Mouse (Mus musculus): ENCODE data around the gene Baz2b. TPM values are rescaled to one million over a fixed set of nuclear protein-coding genes. Genes with fewer than 3 reads are reported as not detected.

The Baz2b gene
- polyA plus RNA-seq, 1 experiment from 2014 or later, result 15.2 TPM

GRCm38 (mm10) chr2:59954791-59955190 lies 254.8 kb downstream of the Baz2b start:
- no peaks in the 10 kb centered on the region for H3K36me3 ChIP-seq (ENCODE audit: control insufficient read depth, insufficient read depth)
- 57% methylated on average over 3 of the region's 3 CpGs for WGBS (ENCODE audit: insufficient replicate concordance)
- H3K27ac ChIP-seq (ENCODE audit: low read length), result no peak overlapping the region
- no peak overlapping the region for H3K4me2 ChIP-seq (ENCODE audit: low read depth, low read length)
- no peaks in the 10 kb centered on the region for H3K27me3 ChIP-seq (ENCODE audit: control insufficient read depth, insufficient read depth, low read depth, low read length)
- H3K4me3 ChIP-seq (ENCODE audit: low read depth, low read length), result no peak overlapping the region
- no peaks in the 10 kb centered on the region for H3K9me3 ChIP-seq (replicated peaks; ENCODE audit: control insufficient read depth, low read length)
- H3K9ac ChIP-seq (ENCODE audit: low read depth, low read length), result no peak overlapping the region
- no peak for ATAC-seq (ENCODE audit: low read depth)
- H3K4me1 ChIP-seq (ENCODE audit: control insufficient read depth, low read depth, low read length), result no peaks in the 10 kb centered on the region

- no peaks in the 10 kb centered on the region for H3K4me1 ChIP-seq (ENCODE audit: control insufficient read depth, low read depth, low read length)
- no peaks in the 10 kb centered on the region for H3K9me3 ChIP-seq (replicated peaks; ENCODE audit: control insufficient read depth, low read length)
- WGBS (ENCODE audit: insufficient replicate concordance), result 81% methylated on average over 13 of the region's 13 CpGs
- no peak for ATAC-seq (ENCODE audit: low read depth)
- no peaks in the 10 kb centered on the region for H3K36me3 ChIP-seq (ENCODE audit: control insufficient read depth, insufficient read depth)
- no peak overlapping the region for H3K9ac ChIP-seq (ENCODE audit: low read depth, low read length)
- no peak overlapping the region for H3K27ac ChIP-seq (ENCODE audit: low read length)
- no peak overlapping the region for H3K4me3 ChIP-seq (ENCODE audit: low read depth, low read length)
- H3K27me3 ChIP-seq (ENCODE audit: control insufficient read depth, insufficient read depth, low read depth, low read length), result no peaks in the 10 kb centered on the region
- no peak overlapping the region for H3K4me2 ChIP-seq (ENCODE audit: low read depth, low read length)
Observed at GRCm38 (mm10) chr2:59952286-59953014, 257.2 kb downstream of the Baz2b start.

DNA sequence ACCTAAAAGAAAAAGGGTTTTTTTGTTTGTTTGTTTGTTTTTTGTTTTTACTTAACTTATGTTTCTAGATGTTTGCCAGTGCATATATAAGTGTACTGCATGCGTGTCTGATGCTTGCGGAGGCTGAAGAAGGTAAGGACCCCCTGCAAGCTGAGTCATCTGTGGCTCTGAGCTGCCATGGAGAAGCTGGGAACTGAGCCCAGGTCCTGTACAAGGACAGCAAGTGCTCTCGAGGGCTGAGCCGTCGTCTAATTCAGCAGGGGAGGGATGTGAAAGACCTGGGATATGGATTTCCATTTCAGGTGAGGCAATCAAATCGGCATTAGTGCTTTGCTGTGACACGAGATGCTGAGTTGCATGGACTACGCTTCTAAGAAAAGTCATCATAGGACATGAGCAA lies 257.9 kb downstream of the Baz2b start:
- Histone ChIP-seq H3K27ac (ENCODE audit: low read length) (no peak overlapping the region), H3K9me3 (replicated peaks; ENCODE audit: control insufficient read depth, low read length) (no peaks in the 10 kb centered on the region), H3K4me2 (ENCODE audit: low read depth, low read length) (no peak overlapping the region), H3K9ac (ENCODE audit: low read depth, low read length) (no peak overlapping the region), H3K4me1 (ENCODE audit: control insufficient read depth, low read depth, low read length) (no peaks in the 10 kb centered on the region), H3K4me3 (ENCODE audit: low read depth, low read length) (no peak overlapping the region), H3K36me3 (ENCODE audit: control insufficient read depth, insufficient read depth) (no peaks in the 10 kb centered on the region), H3K27me3 (ENCODE audit: control insufficient read depth, insufficient read depth, low read depth, low read length) (no peaks in the 10 kb centered on the region)
- no peak for ATAC-seq (ENCODE audit: low read depth)
- 88% methylated on average over 8 of the region's 8 CpGs for WGBS (ENCODE audit: insufficient replicate concordance)

DNA sequence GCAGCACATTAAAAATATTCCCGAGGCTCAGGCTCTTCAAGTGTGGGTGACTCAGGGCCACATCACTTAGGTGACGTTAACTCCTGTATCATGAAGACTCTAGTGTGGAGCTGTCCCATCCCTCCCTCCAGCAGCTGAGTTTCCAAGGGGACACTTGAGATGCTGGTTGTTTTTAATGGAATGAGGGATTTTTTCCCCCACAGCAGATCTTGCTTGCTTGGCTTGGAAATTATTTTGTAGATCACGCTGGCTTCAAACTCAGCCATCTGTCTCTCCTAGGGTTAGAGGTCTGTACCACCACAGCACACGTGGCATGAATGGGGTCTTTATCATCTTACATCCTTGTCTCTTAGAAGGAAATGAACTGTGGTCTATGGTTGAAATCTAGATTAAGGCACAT lies 258.5 kb downstream of the Baz2b start:
- H3K4me1 ChIP-seq (ENCODE audit: control insufficient read depth, low read depth, low read length), result no peaks in the 10 kb centered on the region
- no peak overlapping the region for H3K4me2 ChIP-seq (ENCODE audit: low read depth, low read length)
- H3K27me3 ChIP-seq (ENCODE audit: control insufficient read depth, insufficient read depth, low read depth, low read length), result no peaks in the 10 kb centered on the region
- H3K9ac ChIP-seq (ENCODE audit: low read depth, low read length), result no peak overlapping the region
- no peak overlapping the region for H3K4me3 ChIP-seq (ENCODE audit: low read depth, low read length)
- no peak for ATAC-seq (ENCODE audit: low read depth)
- no peaks in the 10 kb centered on the region for H3K9me3 ChIP-seq (replicated peaks; ENCODE audit: control insufficient read depth, low read length)
- no peak overlapping the region for H3K27ac ChIP-seq (ENCODE audit: low read length)
- H3K36me3 ChIP-seq (ENCODE audit: control insufficient read depth, insufficient read depth), result no peaks in the 10 kb centered on the region
- WGBS (ENCODE audit: insufficient replicate concordance), result 71% methylated on average over 4 of the region's 4 CpGs

DNA sequence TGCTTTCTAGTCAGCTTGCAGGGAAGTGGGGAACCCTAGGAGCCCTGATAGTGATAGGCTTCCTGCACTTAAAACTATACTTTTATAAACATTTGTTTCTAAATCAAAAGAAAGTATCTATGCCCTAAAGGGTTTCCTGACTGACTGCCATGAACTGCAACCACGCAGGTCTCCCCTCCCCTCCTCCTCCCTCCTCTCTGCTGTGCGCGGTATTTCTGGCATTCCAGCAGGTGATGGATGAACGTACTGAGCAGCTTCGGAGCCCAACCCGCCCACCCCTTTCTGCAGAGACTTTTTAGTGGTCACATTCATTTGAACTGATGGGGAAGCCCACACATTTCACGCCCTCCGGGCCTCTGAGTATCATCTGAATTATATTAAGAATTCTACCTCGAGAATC lies 273.3 kb downstream of the Baz2b start:
- Histone ChIP-seq H3K27ac (ENCODE audit: low read length) (no peak overlapping the region), H3K9me3 (replicated peaks; ENCODE audit: control insufficient read depth, low read length) (no peaks in the 10 kb centered on the region), H3K27me3 (ENCODE audit: control insufficient read depth, insufficient read depth, low read depth, low read length) (no peaks in the 10 kb centered on the region), H3K4me3 (ENCODE audit: low read depth, low read length) (no peak overlapping the region), H3K4me1 (ENCODE audit: control insufficient read depth, low read depth, low read length) (no peaks in the 10 kb centered on the region), H3K36me3 (ENCODE audit: control insufficient read depth, insufficient read depth) (no peaks in the 10 kb centered on the region), H3K4me2 (ENCODE audit: low read depth, low read length) (no peak overlapping the region), H3K9ac (ENCODE audit: low read depth, low read length) (no peak overlapping the region)
- 75% methylated on average over 9 of the region's 9 CpGs for WGBS (ENCODE audit: insufficient replicate concordance)
- ATAC-seq (ENCODE audit: low read depth), result no peak

DNA sequence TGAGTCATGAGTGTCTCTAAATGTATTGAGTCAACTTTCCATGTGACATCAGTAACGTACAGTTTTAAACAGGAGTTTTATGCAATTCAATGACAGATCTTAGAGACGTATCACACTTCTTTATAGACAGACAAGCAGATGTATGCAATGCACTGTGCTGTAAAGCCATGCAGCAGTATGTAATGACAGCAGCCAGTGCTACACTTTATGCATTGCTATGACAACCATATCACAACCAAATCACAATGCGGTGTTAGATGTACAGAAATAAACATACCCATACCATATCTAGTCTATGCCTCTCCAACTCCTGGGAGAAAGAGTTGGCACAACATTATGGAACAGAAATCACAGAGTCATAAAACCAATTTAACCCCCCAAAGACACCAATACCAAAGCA lies 276.5 kb downstream of the Baz2b start:
- Histone ChIP-seq H3K27me3 (ENCODE audit: control insufficient read depth, insufficient read depth, low read depth, low read length) (no peaks in the 10 kb centered on the region), H3K4me2 (ENCODE audit: low read depth, low read length) (no peak overlapping the region), H3K9ac (ENCODE audit: low read depth, low read length) (no peak overlapping the region), H3K36me3 (ENCODE audit: control insufficient read depth, insufficient read depth) (no peaks in the 10 kb centered on the region), H3K4me3 (ENCODE audit: low read depth, low read length) (no peak overlapping the region), H3K27ac (ENCODE audit: low read length) (no peak overlapping the region), H3K4me1 (ENCODE audit: control insufficient read depth, low read depth, low read length) (no peaks in the 10 kb centered on the region), H3K9me3 (replicated peaks; ENCODE audit: control insufficient read depth, low read length) (no peaks in the 10 kb centered on the region)
- no peak for ATAC-seq (ENCODE audit: low read depth)
- 88% methylated on average over 3 of the region's 3 CpGs for WGBS (ENCODE audit: insufficient replicate concordance)

GRCm38 (mm10) chr2:59932244-59932643 lies 277.4 kb downstream of the Baz2b start:
- no peaks in the 10 kb centered on the region for H3K4me1 ChIP-seq (ENCODE audit: control insufficient read depth, low read depth, low read length)
- no peak for ATAC-seq (ENCODE audit: low read depth)
- no peaks in the 10 kb centered on the region for H3K36me3 ChIP-seq (ENCODE audit: control insufficient read depth, insufficient read depth)
- H3K27me3 ChIP-seq (ENCODE audit: control insufficient read depth, insufficient read depth, low read depth, low read length), result no peaks in the 10 kb centered on the region
- no peak overlapping the region for H3K27ac ChIP-seq (ENCODE audit: low read length)
- H3K9me3 ChIP-seq (replicated peaks; ENCODE audit: control insufficient read depth, low read length), result no peaks in the 10 kb centered on the region
- H3K9ac ChIP-seq (ENCODE audit: low read depth, low read length), result no peak overlapping the region
- no peak overlapping the region for H3K4me3 ChIP-seq (ENCODE audit: low read depth, low read length)
- H3K4me2 ChIP-seq (ENCODE audit: low read depth, low read length), result no peak overlapping the region
- 73% methylated on average over 4 of the region's 4 CpGs for WGBS (ENCODE audit: insufficient replicate concordance)

GRCm38 (mm10) chr2:59913610-59914009 lies 296.0 kb downstream of the Baz2b start:
- Histone ChIP-seq H3K4me3 (ENCODE audit: low read depth, low read length) (no peak overlapping the region), H3K9ac (ENCODE audit: low read depth, low read length) (no peak overlapping the region), H3K4me1 (ENCODE audit: control insufficient read depth, low read depth, low read length) (no peaks in the 10 kb centered on the region), H3K4me2 (ENCODE audit: low read depth, low read length) (no peak overlapping the region), H3K27me3 (ENCODE audit: control insufficient read depth, insufficient read depth, low read depth, low read length) (no peaks in the 10 kb centered on the region), H3K27ac (ENCODE audit: low read length) (no peak overlapping the region), H3K36me3 (ENCODE audit: control insufficient read depth, insufficient read depth) (peaks cover 8% of the 10 kb centered on the region), H3K9me3 (replicated peaks; ENCODE audit: control insufficient read depth, low read length) (no peaks in the 10 kb centered on the region)
- ATAC-seq (ENCODE audit: low read depth), result no peak
- 88% methylated on average over 11 of the region's 11 CpGs for WGBS (ENCODE audit: insufficient replicate concordance)

GRCm38 (mm10) chr2:59908048-59908447 lies 301.6 kb downstream of the Baz2b start:
- Histone ChIP-seq H3K27me3 (ENCODE audit: control insufficient read depth, insufficient read depth, low read depth, low read length) (no peaks in the 10 kb centered on the region), H3K9ac (ENCODE audit: low read depth, low read length) (no peak overlapping the region), H3K4me1 (ENCODE audit: control insufficient read depth, low read depth, low read length) (no peaks in the 10 kb centered on the region), H3K9me3 (replicated peaks; ENCODE audit: control insufficient read depth, low read length) (no peaks in the 10 kb centered on the region), H3K27ac (ENCODE audit: low read length) (no peak overlapping the region), H3K4me3 (ENCODE audit: low read depth, low read length) (no peak overlapping the region), H3K36me3 (ENCODE audit: control insufficient read depth, insufficient read depth) (peaks cover 15% of the 10 kb centered on the region), H3K4me2 (ENCODE audit: low read depth, low read length) (no peak overlapping the region)
- WGBS (ENCODE audit: insufficient replicate concordance), result 80% methylated on average over 9 of the region's 9 CpGs
- ATAC-seq (ENCODE audit: low read depth), result no peak
